Mouse (Mus musculus) CD4-positive, CD25-positive, alpha-beta regulatory T cell, adult 2 months (primary cell): ENCODE results near the gene Pmpcb.

Source experiments
- DNase-seq: peaks from one replicate; pipeline ENCODE4 v3.0.0-alpha.2; 2012; ENCODE audit warnings: low read depth, low spot score

The Pmpcb gene

GRCm38 (mm10) chr5:21732177-21732911 is 4.6 kb upstream of the Pmpcb start:
- no peak for DNase-seq

- no peak for DNase-seq
Measured at GRCm38 (mm10) chr5:21732930-21733329, 4.0 kb upstream of the Pmpcb start.

- DNase-seq: peak; percentile 29
Measured at GRCm38 (mm10) chr5:21735100-21735499, 1.8 kb upstream of the Pmpcb start.

- DNase-seq: peak; percentile 89
Measured at GRCm38 (mm10) chr5:21735584-21735983, 1.4 kb upstream of the Pmpcb start.

GRCm38 (mm10) chr5:21736046-21736445 is 895 bp upstream of the Pmpcb start:
- DNase-seq: no peak

- DNase-seq: peak; percentile 10
Measured at GRCm38 (mm10) chr5:21737620-21738019, 679 bp downstream of the Pmpcb start.

- DNase-seq: no peak
Measured at GRCm38 (mm10) chr5:21739120-21739519, 2.2 kb downstream of the Pmpcb start.

- no peak for DNase-seq
Measured at GRCm38 (mm10) chr5:21739881-21740280, 2.9 kb downstream of the Pmpcb start.

GRCm38 (mm10) chr5:21743606-21744005 is 6.7 kb downstream of the Pmpcb start:
- DNase-seq: no peak

GRCm38 (mm10) chr5:21744651-21745050 is 7.7 kb downstream of the Pmpcb start:
- DNase-seq: no peak

- DNase-seq: no peak
Measured at GRCm38 (mm10) chr5:21745966-21746365, 9.0 kb downstream of the Pmpcb start.

GRCm38 (mm10) chr5:21768506-21768905 is 31.6 kb downstream of the Pmpcb start:
- no peak for DNase-seq

- DNase-seq: no peak
Measured at GRCm38 (mm10) chr5:21769841-21770240, 32.9 kb downstream of the Pmpcb start.

- DNase-seq: no peak
Measured at GRCm38 (mm10) chr5:21776491-21776890, 39.5 kb downstream of the Pmpcb start.

GRCm38 (mm10) chr5:21784161-21785052 is 47.5 kb downstream of the Pmpcb start:
- peak; percentile 43 for DNase-seq

- DNase-seq: peak; percentile 93
Measured at GRCm38 (mm10) chr5:21785053-21785452, 48.1 kb downstream of the Pmpcb start, which contains the start of the genes Dnajc2 and Psmc2. Gene Dnajc2, minus strand, starts transcription at chr5:21785251. Gene Psmc2, plus strand, starts transcription at chr5:21785283.

- DNase-seq: no peak
Measured at GRCm38 (mm10) chr5:21785776-21786175, 48.8 kb downstream of the Pmpcb start.

GRCm38 (mm10) chr5:21786258-21787185 is 49.6 kb downstream of the Pmpcb start:
- DNase-seq: peak; percentile 93

GRCm38 (mm10) chr5:21787186-21788105 is 50.5 kb downstream of the Pmpcb start:
- no peak for DNase-seq

- no peak for DNase-seq
Measured at GRCm38 (mm10) chr5:21789061-21789460, 52.1 kb downstream of the Pmpcb start.
